Mouse (Mus musculus): Measurements from ENCODE around the gene C3. TPM values are rescaled to one million over a fixed set of nuclear protein-coding genes. Genes with fewer than 3 reads are reported as not detected.

Gene C3
- polyA plus RNA-seq, 1 experiment from 2014 or later, result 0.03 TPM

DNA sequence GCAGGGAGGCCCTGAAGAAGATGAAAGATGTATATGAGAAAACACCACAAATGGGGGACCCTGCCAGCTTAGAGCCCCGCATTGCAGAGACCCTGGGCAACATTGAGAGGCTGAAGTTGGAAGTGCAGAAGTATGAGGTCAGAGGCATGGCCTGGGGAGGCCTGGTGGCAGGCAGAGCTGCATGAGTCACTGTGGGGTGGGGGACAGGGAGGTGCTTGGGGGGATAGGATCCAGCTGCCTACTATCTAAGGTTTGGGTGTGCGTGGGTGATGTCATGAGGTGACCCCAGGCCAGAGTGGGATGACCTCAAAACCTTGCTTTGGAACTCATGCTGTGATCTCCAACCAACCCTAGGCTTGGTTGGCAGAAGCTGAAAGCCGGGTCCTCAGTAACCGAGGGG, 33.4 kb upstream of the C3 start:
- no peak overlapping the region for H3K4me3 ChIP-seq
- no peaks in the 10 kb centered on the region for H3K9me3 ChIP-seq (replicated peaks)
- WGBS, result 91% methylated on average over 4 of the region's 4 CpGs
- no peak for DNase-seq (ENCODE audit: low spot score)
- no peak overlapping the region for H3K27ac ChIP-seq
- H3K4me1 ChIP-seq, result peaks cover 10% of the 10 kb centered on the region
- H3K36me3 ChIP-seq, result peaks cover 81% of the 10 kb centered on the region
- no peaks in the 10 kb centered on the region for H3K27me3 ChIP-seq (ENCODE audit: low read depth, poor library complexity, severe bottlenecking)

- H3K27me3 ChIP-seq (ENCODE audit: low read depth, poor library complexity, severe bottlenecking), result no peaks in the 10 kb centered on the region
- no peak overlapping the region for H3K4me3 ChIP-seq
- peaks cover 7% of the 10 kb centered on the region for H3K4me1 ChIP-seq
- 93% methylated on average over 9 of the region's 9 CpGs for WGBS
- no peaks in the 10 kb centered on the region for H3K9me3 ChIP-seq (replicated peaks)
- no peak overlapping the region for H3K27ac ChIP-seq
- H3K36me3 ChIP-seq, result peaks cover 91% of the 10 kb centered on the region
- no peak for DNase-seq (ENCODE audit: low spot score)
Observed at GRCm38 (mm10) chr17:57260351-57260750, 32.4 kb upstream of the C3 start.

GRCm38 (mm10) chr17:57259742-57260141, 31.8 kb upstream of the C3 start:
- H3K4me3 ChIP-seq, result no peak overlapping the region
- H3K4me1 ChIP-seq, result peaks cover under 1% of the 10 kb centered on the region
- peaks cover 97% of the 10 kb centered on the region for H3K36me3 ChIP-seq
- no peaks in the 10 kb centered on the region for H3K27me3 ChIP-seq (ENCODE audit: low read depth, poor library complexity, severe bottlenecking)
- 93% methylated on average over 8 of the region's 8 CpGs for WGBS
- H3K27ac ChIP-seq, result no peak overlapping the region
- no peaks in the 10 kb centered on the region for H3K9me3 ChIP-seq (replicated peaks)
- no peak for DNase-seq (ENCODE audit: low spot score)

DNA sequence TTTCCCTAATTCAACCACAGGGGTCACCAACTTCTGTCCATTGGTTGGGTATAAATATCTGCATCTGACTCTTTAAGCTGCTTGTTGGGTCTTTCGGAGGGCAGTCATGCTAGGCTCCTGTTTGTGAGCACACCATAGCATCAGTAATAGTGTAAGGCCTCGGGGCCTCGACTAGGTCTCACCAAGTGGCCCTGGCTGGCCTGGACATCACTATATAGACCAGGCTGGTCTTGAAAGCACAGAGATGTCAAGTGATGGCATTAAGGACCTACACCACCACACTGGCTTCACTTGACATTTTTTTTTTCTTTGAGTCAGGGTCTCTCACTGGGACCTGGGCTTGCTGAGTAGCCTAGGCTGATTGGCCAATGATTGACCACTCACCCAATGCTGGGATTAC, 30.3 kb upstream of the C3 start:
- WGBS, result 97% methylated on average over 3 of the region's 3 CpGs
- H3K4me3 ChIP-seq, result no peak overlapping the region
- no peaks in the 10 kb centered on the region for H3K4me1 ChIP-seq
- H3K27ac ChIP-seq, result no peak overlapping the region
- no peaks in the 10 kb centered on the region for H3K9me3 ChIP-seq (replicated peaks)
- H3K27me3 ChIP-seq (ENCODE audit: low read depth, poor library complexity, severe bottlenecking), result no peaks in the 10 kb centered on the region
- peaks cover 99% of the 10 kb centered on the region for H3K36me3 ChIP-seq
- no peak for DNase-seq (ENCODE audit: low spot score)

- H3K4me1 ChIP-seq, result no peaks in the 10 kb centered on the region
- WGBS, result 94% methylated on average over 22 of the region's 22 CpGs
- no peaks in the 10 kb centered on the region for H3K9me3 ChIP-seq (replicated peaks)
- no peak for DNase-seq (ENCODE audit: low spot score)
- H3K4me3 ChIP-seq, result no peak overlapping the region
- H3K36me3 ChIP-seq, result peaks cover 91% of the 10 kb centered on the region
- H3K27ac ChIP-seq, result no peak overlapping the region
- H3K27me3 ChIP-seq (ENCODE audit: low read depth, poor library complexity, severe bottlenecking), result no peaks in the 10 kb centered on the region
Observed at GRCm38 (mm10) chr17:57256921-57257485, 29.1 kb upstream of the C3 start.

DNA sequence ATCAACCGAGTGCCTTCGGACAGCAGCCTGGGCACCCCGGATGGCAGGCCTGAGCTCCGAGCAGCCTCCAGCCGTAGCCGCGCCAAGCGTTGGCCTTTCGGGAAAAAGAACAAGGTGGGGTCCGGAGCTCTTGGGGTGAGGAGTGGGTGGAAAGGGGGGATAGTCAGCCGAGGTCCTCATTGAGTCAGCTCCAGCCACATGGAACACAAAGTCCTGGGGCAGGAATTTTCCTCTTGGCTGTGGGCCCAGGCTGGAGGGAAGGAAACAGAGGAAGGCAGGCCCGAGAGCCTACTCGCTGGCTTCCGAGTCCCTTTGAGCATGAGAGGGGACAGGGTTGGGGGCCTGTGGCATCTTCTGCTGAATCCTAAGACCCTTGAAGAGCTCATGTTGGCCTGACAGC, 27.4 kb upstream of the C3 start:
- Histone ChIP-seq H3K27ac (no peak overlapping the region), H3K4me3 (no peak overlapping the region), H3K4me1 (peaks cover 9% of the 10 kb centered on the region), H3K36me3 (peaks cover 75% of the 10 kb centered on the region), H3K27me3 (ENCODE audit: low read depth, poor library complexity, severe bottlenecking) (no peaks in the 10 kb centered on the region), H3K9me3 (replicated peaks) (no peaks in the 10 kb centered on the region)
- 96% methylated on average over 14 of the region's 14 CpGs for WGBS
- DNase-seq (ENCODE audit: low spot score), result no peak

- no peak overlapping the region for H3K4me3 ChIP-seq
- no peak overlapping the region for H3K27ac ChIP-seq
- H3K36me3 ChIP-seq, result peaks cover 54% of the 10 kb centered on the region
- WGBS, result 83% methylated on average over 6 of the region's 6 CpGs
- no peak for DNase-seq (ENCODE audit: low spot score)
- H3K4me1 ChIP-seq, result peaks cover 22% of the 10 kb centered on the region
- H3K27me3 ChIP-seq (ENCODE audit: low read depth, poor library complexity, severe bottlenecking), result no peaks in the 10 kb centered on the region
- no peaks in the 10 kb centered on the region for H3K9me3 ChIP-seq (replicated peaks)
Observed at GRCm38 (mm10) chr17:57253306-57253705, 25.4 kb upstream of the C3 start.

GRCm38 (mm10) chr17:57251431-57251830, 23.5 kb upstream of the C3 start:
- Histone ChIP-seq H3K27me3 (ENCODE audit: low read depth, poor library complexity, severe bottlenecking) (no peaks in the 10 kb centered on the region), H3K9me3 (replicated peaks) (no peaks in the 10 kb centered on the region), H3K4me3 (no peak overlapping the region), H3K36me3 (peaks cover 36% of the 10 kb centered on the region), H3K4me1 (peaks cover 28% of the 10 kb centered on the region), H3K27ac (no peak overlapping the region)
- 92% methylated on average over 3 of the region's 3 CpGs for WGBS
- no peak for DNase-seq (ENCODE audit: low spot score)

- H3K4me1 ChIP-seq, result peaks cover 29% of the 10 kb centered on the region
- peak; percentile 57 for DNase-seq (ENCODE audit: low spot score)
- no peaks in the 10 kb centered on the region for H3K9me3 ChIP-seq (replicated peaks)
- H3K27ac ChIP-seq, result peak overlapping the region; percentile 87
- peaks cover 28% of the 10 kb centered on the region for H3K36me3 ChIP-seq
- WGBS, result 2% methylated on average over 33 of the region's 33 CpGs
- H3K4me3 ChIP-seq, result peak overlapping the region; percentile 70
- H3K27me3 ChIP-seq (ENCODE audit: low read depth, poor library complexity, severe bottlenecking), result no peaks in the 10 kb centered on the region
Observed at GRCm38 (mm10) chr17:57250461-57251160, 22.7 kb upstream of the C3 start.

DNA sequence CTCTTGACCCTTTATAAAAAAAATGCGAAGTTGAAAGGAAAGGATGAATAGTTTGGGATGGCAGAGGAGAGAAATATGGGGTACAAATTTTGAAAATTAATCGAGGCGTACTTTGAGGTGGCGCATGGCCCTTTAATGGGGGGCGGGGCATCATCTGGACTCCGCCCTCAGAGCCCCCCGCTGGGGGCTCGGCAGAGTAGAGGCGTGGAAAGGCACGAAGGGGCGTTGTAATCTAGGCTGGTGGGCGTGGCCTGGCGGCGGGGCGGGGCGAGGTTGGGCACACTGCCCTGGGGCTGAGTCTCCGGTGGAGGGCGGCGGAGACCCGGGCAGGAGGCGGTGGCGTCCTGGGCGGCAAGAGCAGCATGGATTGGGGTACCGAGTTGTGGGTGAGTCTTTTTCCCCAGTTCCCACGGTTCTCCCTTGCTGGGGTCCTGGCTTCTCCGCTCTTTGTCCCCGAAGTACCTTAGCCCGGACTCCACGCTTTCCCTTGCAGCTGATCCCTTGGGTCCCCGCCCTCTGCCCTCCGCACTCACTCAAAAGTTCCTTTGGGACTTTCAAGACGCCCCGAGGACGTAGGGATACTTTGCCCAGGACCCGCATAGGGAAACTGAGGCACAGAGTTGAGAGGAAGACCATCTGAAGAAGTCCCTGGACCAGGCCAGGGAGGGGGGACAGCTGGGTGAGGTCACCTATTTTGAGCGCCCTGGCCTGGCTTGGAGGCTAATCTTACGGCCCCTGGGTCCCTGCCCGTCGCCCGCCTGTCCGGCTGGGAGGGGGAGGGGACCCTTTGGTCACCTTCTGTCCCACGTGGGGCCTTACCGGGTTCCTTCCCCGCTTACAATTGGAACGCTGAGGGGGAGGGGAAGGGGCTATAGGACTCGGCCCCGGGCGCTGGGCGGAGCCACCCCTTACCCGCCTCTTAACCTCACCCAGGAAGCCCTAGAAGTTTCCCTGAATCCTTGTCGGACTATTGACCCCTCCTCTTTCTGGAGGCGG, 21.5 kb upstream of the C3 start, which contains the start of gene Trip10:
TSS of gene Trip10 (plus strand) at position 270 of the 996 bp plus-strand sequence.
- no peaks in the 10 kb centered on the region for H3K27me3 ChIP-seq (ENCODE audit: low read depth, poor library complexity, severe bottlenecking)
- under 1% methylated on average over 45 of the region's 52 CpGs for WGBS
- H3K9me3 ChIP-seq (replicated peaks), result no peaks in the 10 kb centered on the region
- peaks cover 25% of the 10 kb centered on the region for H3K36me3 ChIP-seq
- peaks cover 32% of the 10 kb centered on the region for H3K4me1 ChIP-seq
- peak within 1 kb of the TSS; percentile 87 for H3K27ac ChIP-seq
- peak; percentile 98 for DNase-seq (ENCODE audit: low spot score)
- H3K4me3 ChIP-seq, result peak within 1 kb of the TSS; percentile 70

DNA sequence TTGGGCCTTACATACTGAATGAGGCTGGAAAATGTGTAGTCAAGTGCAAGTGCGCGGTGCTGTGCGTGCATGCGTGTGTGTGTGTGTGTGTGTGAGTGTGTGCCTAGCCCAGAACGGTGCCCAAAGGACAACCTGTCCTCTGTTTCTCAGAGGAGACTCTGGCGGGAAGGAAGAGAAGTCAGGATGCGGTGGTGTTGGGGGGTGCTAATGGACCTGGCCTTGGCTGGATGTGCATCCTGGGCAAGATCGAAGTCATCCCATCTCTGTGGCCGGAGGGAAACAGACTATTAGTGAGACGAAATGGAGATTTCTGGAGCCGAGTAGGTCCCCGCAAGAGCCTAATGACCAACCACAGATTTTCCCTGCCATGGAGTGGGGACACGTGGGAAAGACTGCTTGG, 20.8 kb upstream of the C3 start:
- WGBS, result 11% methylated on average over 13 of the region's 13 CpGs
- H3K9me3 ChIP-seq (replicated peaks), result no peaks in the 10 kb centered on the region
- H3K4me3 ChIP-seq, result peak overlapping the region; percentile 70
- peaks cover 23% of the 10 kb centered on the region for H3K36me3 ChIP-seq
- no peak for DNase-seq (ENCODE audit: low spot score)
- H3K4me1 ChIP-seq, result peaks cover 32% of the 10 kb centered on the region
- H3K27me3 ChIP-seq (ENCODE audit: low read depth, poor library complexity, severe bottlenecking), result no peaks in the 10 kb centered on the region
- peak overlapping the region; percentile 87 for H3K27ac ChIP-seq

DNA sequence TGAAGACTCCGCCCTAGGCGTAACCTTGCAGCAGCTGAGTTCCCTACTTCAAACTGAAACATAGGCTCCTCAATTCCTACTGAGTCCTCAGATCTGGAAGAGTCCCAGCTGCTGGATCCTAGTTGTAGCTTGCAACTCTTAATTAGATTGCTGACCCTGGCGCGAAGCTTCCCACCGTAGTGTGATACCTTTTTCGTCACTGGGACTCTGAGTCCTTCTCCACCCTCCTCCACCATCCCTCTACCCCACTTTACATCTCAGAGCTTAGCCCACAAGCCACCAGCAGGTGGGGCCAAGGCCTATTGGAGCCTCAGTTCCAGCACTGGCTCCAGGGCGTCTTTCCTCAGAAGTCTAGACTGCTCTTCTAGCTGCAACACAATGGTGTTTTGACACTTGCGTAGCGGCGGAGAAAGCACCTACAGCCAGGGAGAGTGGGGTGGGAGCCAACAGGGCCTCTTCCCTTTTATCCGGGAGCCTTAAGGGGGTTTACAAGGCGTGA, 20.3 kb upstream of the C3 start, which contains the start of gene Gpr108:
TSS of gene Gpr108 (minus strand) at position 246 of the 499 bp plus-strand sequence.
- H3K36me3 ChIP-seq, result peaks cover 21% of the 10 kb centered on the region
- no peaks in the 10 kb centered on the region for H3K9me3 ChIP-seq (replicated peaks)
- WGBS, result 0% methylated on average over 12 of the region's 12 CpGs
- no peaks in the 10 kb centered on the region for H3K27me3 ChIP-seq (ENCODE audit: low read depth, poor library complexity, severe bottlenecking)
- peak within 1 kb of the TSS; percentile 95 for H3K27ac ChIP-seq
- H3K4me3 ChIP-seq, result peak within 1 kb of the TSS; percentile 70
- peaks cover 32% of the 10 kb centered on the region for H3K4me1 ChIP-seq
- DNase-seq (ENCODE audit: low spot score), result peak; percentile 81
